Mouse (Mus musculus) liver, adult 2 months (tissue): ENCODE measurements around the gene Ddrgk1. TPM values are rescaled to one million over a fixed set of nuclear protein-coding genes. Genes with fewer than 3 reads are reported as not detected.

Experiments
- DNase-seq: peaks from one replicate; pipeline ENCODE4 v3.0.0-alpha.2; 2011; ENCODE audit warnings: low read depth, low spot score; ENCODE audit errors: extremely low read depth
- H3K27ac ChIP-seq: fragments of 200-500 bp; replicated peaks from 2 replicates; pipeline ENCODE4 v1.5.1; 2012; ENCODE audit warnings: low read depth, mild to moderate bottlenecking, control low read depth, inconsistent platforms, low read length; ENCODE audit not compliant: insufficient read depth
- H3K27me3 ChIP-seq: fragments of 200-500 bp; 2 replicates; pipeline ENCODE4 v1.6.1; 2012; ENCODE audit warnings: mild to moderate bottlenecking, moderate library complexity, low read length, inconsistent platforms; ENCODE audit not compliant: control insufficient read depth, insufficient read depth
- H3K36me3 ChIP-seq: fragments of 200-500 bp; 2 replicates; pipeline ENCODE4 v1.6.1; 2012; ENCODE audit warnings: low read length, inconsistent platforms; ENCODE audit not compliant: control insufficient read depth, insufficient read depth
- H3K4me1 ChIP-seq: fragments of 200-500 bp; 2 replicates; pipeline ENCODE4 v1.6.1; 2011; ENCODE audit warnings: low read length; ENCODE audit not compliant: control insufficient read depth, insufficient read depth
- H3K4me3 ChIP-seq: fragments of 200-500 bp; 2 replicates; pipeline ENCODE4 v1.5.1; 2011; ENCODE audit warnings: low read depth, mild to moderate bottlenecking, control low read depth, low read length, moderate library complexity; ENCODE audit not compliant: insufficient read depth
- H3K79me2 ChIP-seq: fragments of 200-500 bp; 2 replicates; pipeline ENCODE4 v1.6.1; 2012; ENCODE audit warnings: inconsistent platforms, mild to moderate bottlenecking, low read length, moderate library complexity; ENCODE audit not compliant: control insufficient read depth, insufficient read depth
- H3K9ac ChIP-seq: fragments of 200-500 bp; 2 replicates; pipeline ENCODE4 v1.6.1; 2012; ENCODE audit warnings: low read depth, mild to moderate bottlenecking, control low read depth, inconsistent platforms, low read length
- CTCF ChIP-seq: fragments of 200-500 bp; IDR thresholded peaks from 2 replicates; pipeline ENCODE4 v1.5.1; 2011; ENCODE audit warnings: low read depth, low read length, control low read depth
- POLR2A ChIP-seq: fragments of 200-500 bp; IDR thresholded peaks from 2 replicates; pipeline ENCODE4 v1.6.1; 2011; ENCODE audit warnings: low read length, control low read depth; ENCODE audit not compliant: insufficient read depth; ENCODE audit errors: extremely low read depth
- WGBS: fragments of 180-500 bp; shearing (Covaris S2); methylation state at CpG from one replicate; pipeline ENCODE4 v1.1.7; 2018; 5-methylcytosine and 5-hydroxymethylcytosine counted together
- polyA plus RNA-seq: library from polyadenylated mRNA; depleted of rRNA; stranded (reverse); fragments of >200 nt; gene quantifications from 2 replicates; pipeline ENCODE4 v1.2.3, GENCODE M21; 2012
- total RNA-seq: library from RNA; depleted of rRNA; stranded (reverse); fragments of >200 nt; gene quantifications from 2 replicates; pipeline ENCODE4 v1.2.3, GENCODE M21; 2014

Ddrgk1 gene
- total and polyA plus RNA-seq, 2 experiments, result 86.0 to 165 TPM

- no peak for DNase-seq
Measured at GRCm38 (mm10) chr2:130632416-130632815, 32.0 kb downstream of the Ddrgk1 start.

GRCm38 (mm10) chr2:130629839-130630203 is 34.6 kb downstream of the Ddrgk1 start, which contains the start of the genes Fastkd5 and Ubox5:
TSS of gene Fastkd5 (minus strand) at chr2:130630027.
TSS of gene Ubox5 (minus strand) at chr2:130630038.
- Histone ChIP-seq H3K36me3 (peaks cover 5% of the 10 kb centered on the region; the same call in 1 of the 2 replicates), H3K4me1 (peaks cover 5% of the 10 kb centered on the region), H3K9ac (peak within 1 kb of the TSS; percentile 96), H3K27ac (peak within 1 kb of the TSS; percentile 46), H3K27me3 (no peaks in the 10 kb centered on the region), H3K79me2 (peaks cover 17% of the 10 kb centered on the region; the same call in 1 of the 2 replicates), H3K4me3 (peak within 1 kb of the TSS; percentile 99)
- WGBS, result under 1% methylated on average over 25 of the region's 25 CpGs
- peak; percentile 31; the same call in 1 of the 2 replicates for TF ChIP-seq POLR2A
- TF ChIP-seq CTCF, result no peak
- DNase-seq, result peak; percentile 79

More at GRCm38 (mm10) chr2:130632416-130632815, 32.0 kb downstream of the Ddrgk1 start:
- peaks cover 5% of the 10 kb centered on the region for H3K4me1 ChIP-seq
- H3K4me3 ChIP-seq, result no peak overlapping the region
- H3K36me3 ChIP-seq, result no peaks in the 10 kb centered on the region
- 81% methylated on average over 1 of the region's 1 CpGs for WGBS
- H3K79me2 ChIP-seq, result peaks cover 12% of the 10 kb centered on the region; the same call in 1 of the 2 replicates
- H3K27me3 ChIP-seq, result no peaks in the 10 kb centered on the region
- TF ChIP-seq POLR2A (no peak), CTCF (no peak)
- H3K27ac ChIP-seq, result no peak overlapping the region
- H3K9ac ChIP-seq, result no peak overlapping the region

DNA sequence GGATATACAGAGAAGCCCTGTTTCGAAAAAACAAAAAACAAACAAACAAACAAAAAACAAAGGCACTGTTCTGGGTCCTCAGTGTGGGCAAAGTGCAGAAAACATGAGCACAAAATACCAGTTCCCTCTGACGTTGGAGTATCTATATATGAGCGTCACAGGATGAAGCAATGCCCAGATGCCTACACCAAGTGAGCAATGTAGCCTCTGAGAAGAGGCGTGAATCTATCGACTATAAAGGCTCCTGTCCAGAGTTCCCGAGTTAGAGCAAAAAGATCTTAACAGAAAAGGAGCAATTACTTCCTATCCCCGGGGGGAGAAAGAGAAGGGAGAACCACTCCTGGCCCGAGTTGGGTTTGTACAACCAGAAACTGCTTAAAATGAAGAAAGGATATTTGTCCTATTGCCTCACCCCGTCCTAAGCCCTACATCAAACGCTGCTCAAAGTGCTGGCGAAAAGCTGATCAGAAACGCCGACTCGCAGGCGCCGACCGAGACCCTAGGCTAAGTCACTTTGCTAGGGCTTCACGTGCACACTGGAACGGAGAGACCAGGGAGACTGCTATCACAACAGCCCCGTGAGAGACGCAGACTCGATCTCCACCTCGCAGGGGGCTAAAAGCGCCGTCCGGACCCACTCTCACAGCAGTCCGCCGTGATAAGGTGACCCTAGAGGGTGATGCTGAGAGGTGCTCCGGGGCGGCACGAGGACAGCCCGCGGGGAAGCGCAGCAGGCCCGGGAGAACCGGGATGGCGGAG is 35.2 kb downstream of the Ddrgk1 start:
- TF ChIP-seq POLR2A (no peak), CTCF (no peak)
- H3K27me3 ChIP-seq, result no peaks in the 10 kb centered on the region

GRCm38 (mm10) chr2:130628424-130628823 is 36.0 kb downstream of the Ddrgk1 start:
- TF ChIP-seq CTCF (no peak; the same call in 1 of the 2 replicates), POLR2A (no peak)
- Histone ChIP-seq H3K4me1 (peaks cover 5% of the 10 kb centered on the region), H3K9ac (no peak overlapping the region), H3K4me3 (no peak overlapping the region), H3K36me3 (peaks cover 8% of the 10 kb centered on the region), H3K27me3 (no peaks in the 10 kb centered on the region), H3K27ac (no peak overlapping the region), H3K79me2 (peaks cover 20% of the 10 kb centered on the region; the same call in 1 of the 2 replicates)
- WGBS, result 61% methylated on average over 3 of the region's 3 CpGs
- no peak for DNase-seq

More for the DNA sequence above, 35.2 kb downstream of the Ddrgk1 start:
- Histone ChIP-seq H3K9ac (peak overlapping the region; percentile 96), H3K4me1 (peaks cover 5% of the 10 kb centered on the region), H3K79me2 (peaks cover 17% of the 10 kb centered on the region; the same call in 1 of the 2 replicates), H3K36me3 (peaks cover 5% of the 10 kb centered on the region; the same call in 1 of the 2 replicates), H3K27ac (peak overlapping the region; percentile 46), H3K4me3 (peak overlapping the region; percentile 99)
- under 1% methylated on average over 37 of the region's 37 CpGs for WGBS
- peak; percentile 22 for DNase-seq

- Histone ChIP-seq H3K79me2 (peaks cover 3% of the 10 kb centered on the region; the same call in 1 of the 2 replicates), H3K27me3 (no peaks in the 10 kb centered on the region), H3K36me3 (peaks cover 26% of the 10 kb centered on the region), H3K9ac (no peak overlapping the region), H3K4me3 (no peak overlapping the region), H3K27ac (no peak overlapping the region), H3K4me1 (no peaks in the 10 kb centered on the region)
- TF ChIP-seq POLR2A, result no peak
- TF ChIP-seq CTCF, result no peak
- 77% methylated on average over 7 of the region's 7 CpGs for WGBS
- no peak for DNase-seq
Measured at GRCm38 (mm10) chr2:130618972-130619371, 45.5 kb downstream of the Ddrgk1 start.
